Mouse (Mus musculus) MEL (cell line): ENCODE measurements around the gene Mgat4b. TPM values are rescaled to one million over a fixed set of nuclear protein-coding genes. Genes with fewer than 3 reads are reported as not detected.

ENCODE experiments used
- DNase-seq: peaks from one replicate; pipeline ENCODE4 v3.0.0; 2011; ENCODE audit warnings: low read depth, low spot score
- H3K27ac ChIP-seq: 2 replicates; pipeline ENCODE4 v1.5.1; 2012; ENCODE audit warnings: low read depth, mild to moderate bottlenecking, control low read depth, low read length, moderate library complexity; ENCODE audit not compliant: control insufficient read depth
- H3K27me3 ChIP-seq, 2 experiments: fragments of 150-350 bp in 1 of 2; sonication (generic) in 1 of 2; 2 replicates each; pipeline ENCODE4 v1.6.1; 2012; ENCODE audit warnings: low read length in 2 of 2, mild to moderate bottlenecking in 2 of 2, improper control_type of control experiment in 1 of 2, moderate library complexity in 1 of 2; ENCODE audit not compliant: insufficient read depth in 2 of 2, control insufficient read depth in 1 of 2
- H3K36me3 ChIP-seq, 2 experiments: 2 replicates each; pipeline ENCODE4 v1.6.1; 2012 to 2014; ENCODE audit warnings: low read length in 2 of 2, improper control_type of control experiment in 1 of 2, inconsistent platforms in 1 of 2, mild to moderate bottlenecking in 1 of 2; ENCODE audit not compliant: insufficient read depth in 2 of 2, control insufficient read depth in 1 of 2
- H3K4me1 ChIP-seq, 2 experiments: fragments of 150-350 bp in 1 of 2; sonication (generic) in 1 of 2; 2 replicates each; pipeline ENCODE4 v1.6.1; 2012; ENCODE audit warnings: low read length in 2 of 2, improper control_type of control experiment in 1 of 2, mild to moderate bottlenecking in 1 of 2; ENCODE audit not compliant: insufficient read depth in 2 of 2, control insufficient read depth in 1 of 2
- H3K4me3 ChIP-seq, 2 experiments: fragments of 150-350 bp in 1 of 2; sonication (generic) in 1 of 2; 2 replicates each; pipeline ENCODE4 v1.5.1; 2012; ENCODE audit warnings: low read depth in 2 of 2, low read length in 2 of 2, mild to moderate bottlenecking in 2 of 2, moderate library complexity in 2 of 2, control low read depth in 1 of 2, improper control_type of control experiment in 1 of 2; ENCODE audit not compliant: control insufficient read depth in 1 of 2, insufficient read depth in 1 of 2
- H3K79me2 ChIP-seq: 2 replicates; pipeline ENCODE4 v1.6.1; 2012; ENCODE audit warnings: mild to moderate bottlenecking, low read length, moderate library complexity; ENCODE audit not compliant: control insufficient read depth, poor library complexity, insufficient read depth
- H3K9ac ChIP-seq: 2 replicates; pipeline ENCODE4 v1.6.1; 2012; ENCODE audit warnings: low read depth, mild to moderate bottlenecking, control low read depth, low read length, moderate library complexity; ENCODE audit not compliant: control insufficient read depth, poor library complexity, severe bottlenecking
- H3K9me3 ChIP-seq: fragments of 150-350 bp; sonication (generic); replicated peaks from 2 replicates; pipeline ENCODE4 v1.6.1; 2012; ENCODE audit warnings: mild to moderate bottlenecking, low read length, improper control_type of control experiment, moderate library complexity; ENCODE audit not compliant: insufficient read depth
- CHD2 ChIP-seq: IDR thresholded peaks from 2 replicates; pipeline ENCODE4 v1.6.1; 2011; ENCODE audit warnings: low read length, improper control_type of control experiment
- CTCF ChIP-seq, 3 experiments: IDR thresholded peaks in 2 of 3; conservative IDR thresholded peaks in 1 of 3; 2 replicates each; pipeline ENCODE4 v1.5.1; 2011 to 2012; ENCODE audit warnings: low read length in 3 of 3, low read depth in 2 of 3, mild to moderate bottlenecking in 2 of 3, improper control_type of control experiment in 1 of 3, inconsistent platforms in 1 of 3, mixed read lengths in 1 of 3, moderate library complexity in 1 of 3; ENCODE audit not compliant: control insufficient read depth in 1 of 3, insufficient read depth in 1 of 3, poor library complexity in 1 of 3, severe bottlenecking in 1 of 3
- E2F4 ChIP-seq: IDR thresholded peaks from 2 replicates; pipeline ENCODE4 v1.6.1; 2011; ENCODE audit warnings: low read depth, low read length, improper control_type of control experiment, borderline replicate concordance
- EP300 ChIP-seq, 2 experiments: IDR thresholded peaks; 2 replicates each; pipeline ENCODE4 v1.6.1; 2011; ENCODE audit warnings: improper control_type of control experiment in 2 of 2, low read length in 2 of 2, low read depth in 1 of 2, mild to moderate bottlenecking in 1 of 2
- ETS1 ChIP-seq: IDR thresholded peaks from 2 replicates; pipeline ENCODE4 v1.6.1; 2012; ENCODE audit warnings: low read depth, mild to moderate bottlenecking, inconsistent platforms, low read length, improper control_type of control experiment, moderate library complexity
- GATA1 ChIP-seq: IDR thresholded peaks from 2 replicates; pipeline ENCODE4 v1.6.1; 2011; ENCODE audit warnings: low read depth, low read length, improper control_type of control experiment
- MAX ChIP-seq: IDR thresholded peaks from 2 replicates; pipeline ENCODE4 v1.6.1; 2011; ENCODE audit warnings: low read length, improper control_type of control experiment
- MAZ ChIP-seq: IDR thresholded peaks from 2 replicates; pipeline ENCODE4 v1.6.1; 2012; ENCODE audit warnings: low read depth, mild to moderate bottlenecking, inconsistent platforms, low read length, improper control_type of control experiment
- MEF2A ChIP-seq: IDR thresholded peaks from 2 replicates; pipeline ENCODE4 v1.6.1; 2014; ENCODE audit warnings: low read depth, mild to moderate bottlenecking, inconsistent platforms, low read length, improper control_type of control experiment; ENCODE audit not compliant: poor library complexity, insufficient replicate concordance, severe bottlenecking; ENCODE audit errors: extremely low read depth
- MXI1 ChIP-seq: IDR thresholded peaks from 2 replicates; pipeline ENCODE4 v1.6.1; 2011; ENCODE audit warnings: mild to moderate bottlenecking, low read depth, low read length, improper control_type of control experiment
- MYC ChIP-seq: IDR thresholded peaks from 2 replicates; pipeline ENCODE4 v1.6.1; 2011; ENCODE audit warnings: low read depth, mild to moderate bottlenecking, low read length, improper control_type of control experiment, moderate library complexity
- NELFE ChIP-seq: IDR thresholded peaks from 2 replicates; pipeline ENCODE4 v1.6.1; 2011; ENCODE audit warnings: low read depth, low read length, improper control_type of control experiment
- POLR2A ChIP-seq, 2 experiments: IDR thresholded peaks; 2 replicates each; pipeline ENCODE4 v1.6.1; 2011 to 2012; ENCODE audit warnings: low read length in 2 of 2, mild to moderate bottlenecking in 2 of 2, control low read depth in 1 of 2, improper control_type of control experiment in 1 of 2, low read depth in 1 of 2, moderate library complexity in 1 of 2; ENCODE audit not compliant: control insufficient read depth in 1 of 2, insufficient read depth in 1 of 2, poor library complexity in 1 of 2
- POLR2AphosphoS5 ChIP-seq: IDR thresholded peaks from 2 replicates; pipeline ENCODE4 v1.6.1; 2012; ENCODE audit warnings: low read depth, borderline replicate concordance, mild to moderate bottlenecking, inconsistent platforms, low read length, moderate library complexity, mixed read lengths
- RAD21 ChIP-seq: IDR thresholded peaks from 2 replicates; pipeline ENCODE4 v1.6.1; 2011; ENCODE audit warnings: mild to moderate bottlenecking, low read depth, low read length, improper control_type of control experiment
- SIN3A ChIP-seq: IDR thresholded peaks from 2 replicates; pipeline ENCODE4 v1.6.1; 2012; ENCODE audit warnings: low read length, improper control_type of control experiment, inconsistent platforms
- SMC3 ChIP-seq: IDR thresholded peaks from 2 replicates; pipeline ENCODE4 v1.6.1; 2011; ENCODE audit warnings: low read depth, low read length, improper control_type of control experiment
- TAL1 ChIP-seq: IDR thresholded peaks from 2 replicates; pipeline ENCODE4 v1.6.1; 2012; ENCODE audit warnings: mild to moderate bottlenecking, inconsistent platforms, low read length, moderate library complexity, mixed read lengths
- UBTF ChIP-seq: IDR thresholded peaks from 2 replicates; pipeline ENCODE4 v1.6.1; 2012; ENCODE audit warnings: low read depth, mild to moderate bottlenecking, inconsistent platforms, low read length, improper control_type of control experiment, moderate library complexity, borderline replicate concordance; ENCODE audit not compliant: insufficient read depth
- ZC3H11A ChIP-seq: IDR thresholded peaks from 2 replicates; pipeline ENCODE4 v1.6.1; 2012; ENCODE audit warnings: low read depth, mild to moderate bottlenecking, inconsistent platforms, low read length, improper control_type of control experiment
- ZMIZ1 ChIP-seq: IDR thresholded peaks from 2 replicates; pipeline ENCODE4 v1.6.1; 2012; ENCODE audit warnings: low read depth, mild to moderate bottlenecking, inconsistent platforms, low read length, improper control_type of control experiment, moderate library complexity
- ZNF384 ChIP-seq: IDR thresholded peaks from 2 replicates; pipeline ENCODE4 v1.6.1; 2012; ENCODE audit warnings: low read depth, mild to moderate bottlenecking, inconsistent platforms, low read length, improper control_type of control experiment
- polyA plus RNA-seq, 2 experiments: library from polyadenylated mRNA; stranded (reverse) in 1 of 2; unstranded in 1 of 2; fragments of >175 nt in 1 of 2; fragments of >200 nt in 1 of 2; gene quantifications; 2 replicates each; pipeline versions ENCODE4 v1.2.1 to v1.2.4; 2012; ENCODE audit warnings: low replicate concordance in 2 of 2, low read depth in 1 of 2; ENCODE audit not compliant: insufficient read length in 2 of 2, insufficient read depth in 1 of 2, missing spikeins in 1 of 2
- total RNA-seq: library from RNA; depleted of rRNA; stranded (reverse); fragments of 300-350 nt; gene quantifications from 2 replicates; pipeline ENCODE4 v1.2.3, GENCODE M21; 2012

Mgat4b gene
- total and polyA plus RNA-seq, 3 experiments: 33.7 to 69.4 TPM; not detected in 1

DNA sequence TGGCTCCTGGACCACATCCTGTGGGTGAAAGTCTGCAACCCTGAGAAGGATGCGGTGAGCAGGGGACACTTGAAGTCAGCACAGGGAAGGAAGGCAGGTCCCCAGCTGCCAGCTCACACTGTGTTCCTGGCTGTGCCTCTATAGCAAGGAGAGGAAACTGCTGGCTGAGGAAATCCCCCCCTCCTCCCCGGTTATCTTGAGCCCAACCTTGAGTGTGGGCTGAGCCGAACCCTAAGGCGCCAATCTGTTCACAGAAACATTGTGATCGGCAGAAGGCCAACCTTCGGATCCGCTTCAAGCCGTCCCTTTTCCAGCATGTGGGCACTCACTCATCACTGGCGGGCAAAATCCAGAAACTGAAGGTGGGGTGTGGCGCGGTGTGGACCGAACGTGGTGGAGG, 22.3 kb downstream of the Mgat4b start:
- Histone ChIP-seq H3K4me3 (no peak overlapping the region), H3K79me2 (no peaks in the 10 kb centered on the region; the same call in 1 of the 2 replicates), H3K27me3 (no peaks in the 10 kb centered on the region), H3K36me3 (peaks cover 2 to 5% of the 10 kb centered on the region in 2 experiments; a peak in 3 of 4 replicates), H3K9ac (no peak overlapping the region), H3K4me1 (peaks cover 0 to 8% of the 10 kb centered on the region in 2 experiments; a peak in 3 of 4 replicates)
- TF ChIP-seq CTCF (IDR thresholded peaks at IDR 0.05 in 2 of 3, conservative IDR thresholded peaks at IDR 0.05 in 1 of 3; ENCODE audit: control insufficient read depth in 1 of 3, insufficient read depth in 1 of 3, low read depth in 2 of 3, low read length in 3 of 3, poor library complexity in 1 of 3, severe bottlenecking in 1 of 3) (no peak), TAL1 (no peak), GATA1 (no peak), RAD21 (no peak), CHD2 (no peak), E2F4 (no peak), MEF2A (no peak), ZNF384 (no peak), POLR2AphosphoS5 (no peak), NELFE (no peak)
- TF ChIP-seq, all 39 proteins: peak for 0
- no peak for DNase-seq
- Histone ChIP-seq H3K9me3 (no peaks in the 10 kb centered on the region), H3K27ac (no peak overlapping the region)

DNA sequence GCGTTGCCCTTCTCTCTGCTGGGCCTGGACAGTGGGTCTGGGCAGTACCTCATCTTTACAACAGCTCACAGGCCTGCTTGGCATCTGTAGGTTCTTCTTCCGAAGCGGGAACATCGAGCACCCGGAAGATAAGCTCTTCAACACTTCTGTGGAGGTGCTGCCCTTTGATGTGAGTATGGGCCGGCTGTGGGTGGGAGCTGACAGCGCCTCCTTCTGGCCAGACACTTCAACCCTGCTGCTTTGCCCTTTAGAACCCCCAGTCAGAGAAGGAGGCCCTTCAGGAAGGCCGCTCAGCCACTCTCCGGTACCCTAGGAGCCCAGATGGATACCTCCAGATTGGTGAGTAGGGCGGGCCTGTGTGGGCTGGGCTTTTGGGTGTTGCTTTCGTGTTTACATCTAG, 23.3 kb downstream of the Mgat4b start:
- Histone ChIP-seq H3K36me3 (peaks cover 5 to 7% of the 10 kb centered on the region in 2 experiments; a peak in 3 of 4 replicates), H3K79me2 (no peaks in the 10 kb centered on the region; the same call in 1 of the 2 replicates), H3K4me3 (no peak overlapping the region), H3K9me3 (no peaks in the 10 kb centered on the region), H3K9ac (no peak overlapping the region), H3K4me1 (peaks cover 3 to 15% of the 10 kb centered on the region in 2 experiments; a peak in 3 of 4 replicates), H3K27ac (no peak overlapping the region), H3K27me3 (no peaks in the 10 kb centered on the region)
- no peak for TF ChIP-seq EP300 (IDR thresholded peaks at IDR 0.05; ENCODE audit: low read depth in 1 of 2, low read length in 2 of 2)
- no peak; a peak in 1 of 4 replicates for TF ChIP-seq POLR2A (IDR thresholded peaks at IDR 0.05; ENCODE audit: control insufficient read depth in 1 of 2, insufficient read depth in 1 of 2, low read depth in 1 of 2, low read length in 2 of 2, poor library complexity in 1 of 2)
- TF ChIP-seq SMC3: peak; percentile 40
- no peak for TF ChIP-seq ZC3H11A
- no peak for TF ChIP-seq NELFE
- no peak for TF ChIP-seq UBTF
- no peak for TF ChIP-seq SIN3A
- TF ChIP-seq ZNF384: no peak
- TF ChIP-seq MAX: no peak
- TF ChIP-seq MXI1: no peak
- no peak for TF ChIP-seq MAZ
- no peak for TF ChIP-seq ZMIZ1
- TF ChIP-seq MYC: no peak
- TF ChIP-seq CTCF (IDR thresholded peaks at IDR 0.05 in 2 of 3, conservative IDR thresholded peaks at IDR 0.05 in 1 of 3; ENCODE audit: control insufficient read depth in 1 of 3, insufficient read depth in 1 of 3, low read depth in 2 of 3, low read length in 3 of 3, poor library complexity in 1 of 3, severe bottlenecking in 1 of 3): peak in 2 of 3 experiments; percentile 67 to 83; a peak in 5 of 6 replicates
- peak; percentile 11 for TF ChIP-seq RAD21
- no peak for TF ChIP-seq ETS1
- peak; percentile 58 for DNase-seq
